Mouse (Mus musculus) cerebellum, adult 18-20 months (tissue): ENCODE data around the gene Hist3h2a.
A peak's percentile ranks its signal among the peaks of the same experiment; 100 is the strongest.
"Not testable (repeated sequence)": the region's sequence is repeated elsewhere in the genome, so short reads cannot be mapped to it uniquely, and the experiment has no call there.

ENCODE experiments used
- DNase-seq, 2 experiments: peaks; one replicate each; pipeline ENCODE4 v3.0.0; 2021

Gene Hist3h2a

DNA sequence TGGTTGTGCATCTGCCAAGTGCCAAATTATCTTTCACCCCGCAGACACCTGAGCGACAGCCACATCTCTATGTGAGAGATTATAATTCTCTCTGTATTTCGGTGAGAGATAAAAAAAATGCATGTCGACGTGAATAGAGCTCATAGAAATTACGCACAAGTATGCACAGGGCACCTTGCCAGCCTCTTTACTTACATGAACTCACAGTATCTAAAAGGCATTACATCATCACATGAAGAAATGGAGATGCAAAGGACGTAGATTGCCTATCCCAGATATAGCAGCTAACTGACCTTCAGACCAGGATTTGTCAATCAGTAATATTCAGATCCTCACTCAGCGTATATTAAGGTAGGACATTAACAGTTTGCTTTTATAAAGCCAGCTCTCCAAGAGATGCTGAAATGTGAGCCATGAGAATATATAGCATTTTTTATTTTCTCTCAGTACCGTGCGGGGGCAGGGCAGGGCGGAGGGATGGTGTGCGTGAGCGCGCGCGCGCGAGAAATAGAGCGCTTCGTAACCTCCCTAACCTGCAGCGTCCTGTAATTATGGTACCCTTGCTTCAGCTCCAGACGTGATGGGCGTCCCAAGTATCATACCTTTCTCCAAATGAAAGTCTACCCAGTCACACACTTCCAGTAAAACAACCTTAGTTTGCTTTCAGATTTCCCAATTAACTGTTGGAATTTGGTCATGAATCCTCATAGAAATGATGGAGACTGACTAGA is 6.5 kb upstream of the Hist3h2a start:
- DNase-seq: peak; percentile 76 to 83

DNA sequence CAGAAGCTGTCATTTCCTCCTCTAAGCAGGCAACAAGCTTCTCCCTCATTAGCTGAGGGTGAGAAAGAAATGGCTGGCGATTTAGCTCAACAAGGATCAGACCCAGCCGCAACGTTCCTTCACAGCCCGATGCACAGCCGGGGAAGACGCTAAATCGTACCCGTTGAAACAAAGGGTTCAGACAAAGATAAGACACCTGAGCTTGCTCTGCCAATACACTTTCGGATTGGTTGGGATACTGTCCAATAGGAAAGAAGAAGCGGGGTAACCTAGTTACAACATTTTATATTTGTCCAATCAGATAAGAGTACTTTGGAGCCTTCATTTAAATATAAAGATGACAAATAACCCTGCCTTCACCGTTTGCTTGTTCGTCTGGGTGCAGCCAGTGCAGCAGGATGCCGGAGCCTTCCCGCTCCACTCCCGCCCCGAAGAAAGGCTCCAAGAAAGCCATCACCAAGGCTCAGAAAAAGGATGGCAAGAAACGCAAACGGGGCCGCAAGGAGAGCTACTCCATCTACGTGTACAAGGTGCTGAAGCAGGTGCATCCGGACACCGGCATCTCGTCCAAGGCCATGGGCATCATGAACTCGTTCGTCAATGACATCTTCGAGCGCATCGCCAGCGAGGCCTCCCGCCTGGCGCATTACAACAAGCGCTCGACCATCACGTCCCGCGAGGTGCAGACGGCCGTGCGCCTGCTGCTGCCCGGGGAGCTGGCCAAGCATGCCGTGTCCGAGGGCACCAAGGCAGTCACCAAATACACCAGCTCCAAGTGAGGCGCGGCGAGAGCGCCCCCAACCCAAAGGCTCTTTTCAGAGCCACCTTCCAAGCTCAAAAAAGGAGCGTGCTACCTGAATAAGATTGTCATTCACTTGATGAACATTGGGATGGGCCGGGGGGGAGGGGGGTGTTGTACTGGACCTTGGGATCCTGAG is 5.7 kb upstream of the Hist3h2a start, which contains the start of gene Hist3h2ba:
Hist3h2ba (plus strand) TSS at position 379 of the 938 bp plus-strand sequence.
- DNase-seq: peak; percentile 88 to 89

DNA sequence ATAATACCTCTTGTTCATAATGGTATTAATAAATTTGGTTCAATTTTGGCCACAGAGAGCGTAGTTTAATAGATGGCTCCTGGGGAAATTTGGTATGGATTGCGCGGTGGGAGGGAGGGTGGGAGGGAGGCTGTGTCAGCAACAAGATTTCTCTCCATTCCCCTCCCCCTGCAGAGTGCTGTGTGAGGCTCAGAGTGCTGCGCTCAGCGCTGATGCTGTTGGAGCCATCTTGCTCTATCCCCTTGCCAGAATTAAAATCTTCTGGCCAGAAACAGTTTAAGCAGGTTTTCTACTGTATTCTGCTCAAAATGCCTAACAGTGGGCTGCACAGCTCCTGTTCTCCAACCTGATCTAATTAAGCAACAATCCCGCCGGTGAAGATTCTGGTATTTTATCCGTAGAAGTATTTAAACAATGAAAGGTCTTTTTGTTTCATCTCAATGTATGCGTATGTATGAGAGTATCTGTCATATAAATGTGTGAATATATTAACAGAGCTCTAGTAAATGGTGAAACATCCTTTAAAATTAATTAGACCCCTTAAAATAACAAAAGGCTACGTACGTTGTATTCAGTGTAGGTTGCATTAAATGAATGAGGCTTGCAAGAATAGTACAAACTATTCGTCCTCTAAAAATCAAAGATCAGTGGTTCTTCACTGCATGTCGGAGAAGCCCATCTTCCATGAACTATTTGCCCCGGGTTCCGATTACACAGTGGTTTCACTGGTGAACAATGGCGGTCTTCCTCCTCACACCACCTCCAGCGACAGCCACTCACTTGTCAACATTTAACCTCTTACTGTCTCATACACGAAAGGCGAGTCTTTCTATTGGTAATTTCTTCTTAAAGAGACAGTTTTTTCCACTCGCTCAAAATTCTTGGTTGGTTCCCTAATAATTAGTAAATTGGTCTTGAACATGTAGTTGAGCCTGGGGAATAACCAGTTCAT is 4.7 kb upstream of the Hist3h2a start:
- peak; percentile 76 to 84 for DNase-seq

DNA sequence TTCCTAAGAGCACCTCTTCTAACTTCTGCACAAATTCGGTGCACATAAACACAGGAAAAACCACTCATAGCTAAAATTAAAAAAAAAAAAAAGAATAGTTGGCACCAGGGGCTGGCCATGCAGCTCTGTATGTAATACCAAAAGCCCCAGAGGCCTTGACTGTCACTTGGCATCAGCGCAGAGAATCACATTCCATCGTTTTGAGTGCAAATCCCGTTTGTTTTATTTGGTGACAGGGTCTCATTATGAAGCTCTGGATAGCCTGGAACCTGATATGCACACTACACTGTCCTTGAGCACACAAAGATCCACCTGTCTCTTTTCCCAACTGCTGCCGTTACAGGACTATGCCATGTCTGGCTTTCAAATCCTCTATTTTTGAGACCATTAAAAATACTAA is 3.3 kb upstream of the Hist3h2a start:
- no peak for DNase-seq

DNA sequence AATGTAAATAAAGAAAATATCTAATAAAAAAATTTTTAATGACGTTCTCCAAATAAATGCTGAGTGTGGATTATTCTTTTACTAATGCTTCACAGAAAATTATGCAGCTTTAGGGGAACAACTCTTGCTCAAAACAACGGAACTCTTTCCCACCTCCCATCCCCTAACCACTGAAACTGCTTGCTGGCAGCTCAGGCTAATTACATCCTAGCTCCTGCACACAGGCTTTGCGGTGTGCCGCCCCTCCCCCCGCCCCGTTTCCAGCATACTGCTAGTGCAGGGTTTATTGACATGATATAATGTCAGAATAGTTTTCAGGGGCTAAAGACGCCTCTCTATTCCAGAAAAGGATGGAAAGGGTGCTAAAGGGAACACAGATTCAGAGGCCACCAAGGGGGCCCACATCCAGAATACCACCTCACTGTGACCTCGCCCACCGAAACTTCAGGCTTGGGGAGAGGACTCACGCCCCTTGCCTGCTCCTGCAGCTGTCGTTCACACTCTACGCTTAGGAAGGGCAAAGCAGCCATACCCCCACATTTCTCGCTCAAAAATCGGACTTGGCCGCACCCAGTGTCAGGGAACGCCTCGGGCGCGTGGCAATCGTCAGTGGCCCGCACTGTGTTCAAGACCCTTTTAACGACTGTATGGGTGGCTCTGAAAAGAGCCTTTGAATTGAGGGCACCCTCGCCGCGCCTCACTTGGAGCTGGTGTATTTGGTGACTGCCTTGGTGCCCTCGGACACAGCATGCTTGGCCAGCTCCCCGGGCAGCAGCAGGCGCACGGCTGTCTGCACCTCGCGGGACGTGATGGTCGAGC is 925 bp upstream of the Hist3h2a start:
- DNase-seq: peak in 1 of 2 experiments; percentile 36

DNA sequence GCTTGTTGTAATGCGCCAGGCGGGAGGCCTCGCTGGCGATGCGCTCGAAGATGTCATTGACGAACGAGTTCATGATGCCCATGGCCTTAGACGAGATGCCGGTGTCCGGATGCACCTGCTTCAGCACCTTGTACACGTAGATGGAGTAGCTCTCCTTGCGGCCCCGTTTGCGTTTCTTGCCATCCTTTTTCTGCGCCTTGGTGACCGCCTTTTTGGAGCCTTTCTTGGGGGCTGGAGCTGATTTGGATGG is 390 bp upstream of the Hist3h2a start:
- not testable (repeated sequence) for DNase-seq

DNA sequence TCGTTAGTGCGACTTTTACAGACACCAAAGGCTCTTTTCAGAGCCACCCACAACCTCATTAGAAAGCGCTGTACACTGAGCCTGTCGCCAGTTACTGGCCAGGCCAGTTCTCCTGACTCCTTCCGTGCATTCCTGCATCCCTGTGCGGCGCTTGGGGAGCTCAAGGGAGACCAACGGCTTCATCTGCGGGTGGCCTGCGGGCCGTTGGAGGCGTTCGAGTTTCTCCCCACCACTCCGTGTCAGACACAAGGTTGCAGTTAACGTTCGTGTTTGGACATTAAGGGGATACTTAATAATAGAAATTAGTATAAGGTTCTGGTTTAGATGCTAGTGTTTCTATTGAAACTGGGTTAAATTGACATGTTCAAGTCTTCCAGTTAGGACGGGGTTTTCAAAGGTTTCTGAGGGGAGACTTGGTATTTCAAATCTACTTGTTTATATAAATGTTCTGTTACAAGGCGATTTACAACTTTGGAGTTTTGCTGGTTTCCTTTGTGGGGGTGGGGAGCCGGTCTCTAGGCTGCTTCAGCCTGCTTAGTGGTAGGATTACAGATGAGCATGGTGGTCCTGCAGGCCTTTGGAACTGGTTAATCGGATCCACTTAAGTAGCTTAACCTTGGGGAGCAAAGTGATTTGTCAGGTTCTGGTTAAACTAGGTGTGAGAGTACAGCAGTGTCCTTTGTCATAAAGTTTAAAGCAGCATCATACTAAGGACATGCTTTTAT is 820 bp downstream of the Hist3h2a start:
- peak in 1 of 2 experiments; percentile 46 for DNase-seq

DNA sequence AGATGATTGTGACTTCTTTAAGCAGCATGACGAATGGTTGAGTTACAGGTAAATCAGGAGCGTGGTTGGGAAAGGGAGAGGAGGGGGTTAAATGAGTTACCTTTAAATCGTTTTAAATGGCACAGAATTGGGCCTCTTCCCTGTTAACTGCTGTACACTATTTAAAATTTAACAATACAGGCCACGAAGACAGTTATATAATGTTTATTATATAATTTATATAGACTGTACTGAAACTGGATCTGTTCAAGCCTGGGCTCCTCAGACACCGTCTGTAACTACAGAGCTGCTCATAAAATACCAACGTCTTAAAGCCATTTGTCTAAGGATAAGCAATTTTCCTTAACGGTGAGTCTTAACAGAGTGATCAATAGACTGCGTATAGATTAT is 1.4 kb downstream of the Hist3h2a start:
- DNase-seq: no peak

DNA sequence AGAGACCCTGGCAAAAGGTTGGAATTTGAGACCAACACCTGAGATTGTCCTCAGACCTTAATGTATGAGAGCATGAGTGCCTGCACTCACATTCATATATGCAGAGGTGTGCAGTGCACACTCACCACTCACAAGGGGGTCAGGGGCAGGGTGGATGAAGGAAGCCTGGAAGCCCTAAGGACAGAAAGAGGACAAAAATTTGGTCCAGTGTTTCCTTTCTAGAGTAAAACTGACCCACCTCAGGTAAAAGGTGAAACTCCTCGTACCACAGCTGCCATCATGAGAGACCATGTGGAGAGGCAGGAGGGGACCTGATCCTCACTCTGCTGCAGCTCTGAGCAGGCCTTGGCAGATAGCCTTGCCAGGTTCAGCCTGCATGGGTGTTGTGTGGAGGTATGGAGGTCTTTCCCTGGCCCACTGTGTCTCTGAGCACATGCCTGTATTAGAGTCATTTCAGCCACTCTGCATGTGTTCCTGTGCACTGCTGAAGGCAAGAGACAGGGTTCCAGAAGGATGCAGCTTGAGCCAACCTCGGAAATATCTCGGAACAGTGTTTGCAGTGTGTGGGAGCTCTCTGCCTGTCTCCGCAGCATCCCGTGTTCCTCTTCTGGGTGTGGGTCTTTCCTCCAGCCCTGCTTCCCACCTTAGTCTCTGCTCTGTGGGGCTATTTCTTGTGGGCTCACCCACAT is 2.9 kb downstream of the Hist3h2a start:
- DNase-seq: peak; percentile 41 to 47

DNA sequence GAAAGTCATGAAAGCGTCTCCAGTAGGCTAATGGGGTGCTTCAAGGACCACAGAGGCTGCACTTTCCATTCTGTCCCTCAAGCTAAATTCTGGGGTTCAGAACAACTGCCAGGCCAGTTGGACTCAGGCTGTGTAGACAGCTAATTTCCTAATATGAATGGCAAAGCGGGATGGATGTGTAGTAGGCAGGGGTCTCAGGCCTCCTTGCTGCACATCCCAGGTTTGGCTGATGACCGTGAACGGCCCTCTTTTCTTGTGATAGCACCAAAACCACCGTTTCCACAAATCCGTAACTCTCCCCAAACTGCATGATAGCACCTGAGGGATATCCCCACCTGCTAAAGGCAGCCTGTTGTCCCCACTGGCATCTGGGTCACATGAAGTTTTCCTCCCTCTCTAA is 4.1 kb downstream of the Hist3h2a start:
- DNase-seq: no peak

DNA sequence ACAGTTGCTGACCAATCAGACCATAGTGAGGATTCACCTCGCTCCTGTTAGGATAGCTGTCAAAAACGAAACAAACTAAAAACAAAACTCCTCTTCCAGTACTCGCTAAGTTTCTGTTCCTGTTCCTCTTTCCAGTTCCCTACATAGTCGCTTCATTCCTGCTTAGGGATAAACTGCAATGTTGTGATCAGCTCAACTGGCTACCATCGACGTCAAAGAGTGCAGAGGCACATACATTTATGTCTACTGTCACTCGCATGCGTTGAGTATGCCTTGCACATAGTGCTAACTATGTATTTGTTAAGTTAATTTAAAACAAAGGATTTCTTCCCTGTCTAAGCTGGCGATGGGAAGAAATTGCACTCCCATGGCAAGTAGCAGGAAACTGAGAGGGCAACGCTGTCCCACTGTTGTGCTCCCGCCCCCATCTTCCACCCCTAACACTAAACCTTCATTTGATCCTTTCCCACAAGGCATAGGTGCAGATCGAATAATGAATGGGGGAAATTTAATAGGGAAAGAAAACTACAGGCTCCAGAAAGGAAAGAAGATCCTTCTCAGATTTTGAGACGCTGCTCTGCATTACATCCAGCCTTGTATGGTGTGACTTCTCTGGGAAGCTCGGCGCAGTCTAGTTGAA is 4.8 kb downstream of the Hist3h2a start:
- DNase-seq: no peak

DNA sequence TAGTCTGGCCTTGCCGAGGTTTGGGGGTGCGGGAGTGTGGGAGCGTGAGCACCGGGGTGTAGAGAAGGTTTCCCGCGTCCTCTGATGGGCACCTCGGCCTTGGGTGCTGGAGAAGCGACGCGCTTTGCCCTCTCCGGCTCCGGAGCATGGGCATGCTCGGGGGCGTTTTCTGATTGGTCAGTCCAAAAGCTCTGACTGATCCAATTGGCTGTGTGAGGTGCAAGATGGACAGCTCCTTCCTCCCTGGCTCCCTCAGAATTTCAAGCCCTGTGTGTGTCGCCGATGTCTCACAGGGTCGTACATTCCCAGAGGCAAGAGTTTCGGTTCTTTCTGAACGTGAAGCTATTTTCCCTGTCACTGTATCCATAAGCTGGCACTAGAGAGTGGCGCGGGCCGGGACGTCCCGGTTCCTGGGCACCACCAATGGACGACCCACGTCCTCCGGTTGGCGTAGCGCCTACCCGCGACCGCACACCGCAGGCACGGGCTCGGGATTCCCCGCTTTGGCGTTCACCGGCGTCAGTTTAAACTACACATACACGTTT is 5.5 kb downstream of the Hist3h2a start:
- peak; percentile 90 to 93 for DNase-seq

DNA sequence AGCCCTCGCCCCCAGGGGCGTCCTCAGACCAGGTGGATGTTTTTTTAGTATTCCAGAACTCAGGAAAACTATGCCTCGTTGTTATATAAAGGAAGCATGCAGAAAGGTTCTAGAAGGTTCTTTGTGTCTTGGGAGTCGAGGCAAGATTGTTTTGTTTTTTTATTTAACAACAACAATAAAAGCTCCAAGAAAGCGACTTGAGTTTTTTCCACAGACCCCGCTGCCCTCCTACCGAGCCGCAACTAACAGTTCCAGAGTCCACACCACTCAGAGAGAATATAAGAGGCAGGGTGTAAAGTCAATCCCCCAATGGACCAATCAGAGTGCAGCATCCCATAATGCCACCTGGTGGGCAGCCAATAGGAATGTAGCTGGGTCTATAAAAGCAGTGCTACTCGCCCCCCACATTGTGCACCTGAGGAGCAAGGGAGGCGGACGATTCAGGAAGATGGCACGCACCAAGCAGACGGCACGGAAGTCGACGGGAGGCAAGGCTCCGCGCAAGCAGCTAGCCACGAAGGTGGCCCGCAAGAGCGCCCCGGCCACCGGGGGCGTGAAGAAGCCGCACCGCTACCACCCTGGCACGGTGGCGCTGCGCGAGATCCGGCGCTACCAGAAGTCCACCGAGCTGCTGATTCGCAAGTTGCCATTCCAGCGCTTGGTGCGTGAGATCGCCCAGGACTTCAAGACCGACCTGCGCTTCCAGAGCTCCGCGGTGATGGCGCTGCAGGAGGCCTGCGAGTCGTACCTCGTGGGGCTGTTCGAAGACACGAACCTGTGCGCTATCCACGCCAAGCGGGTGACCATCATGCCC is 7.1 kb downstream of the Hist3h2a start:
- peak in 1 of 2 experiments; percentile 33 for DNase-seq

DNA sequence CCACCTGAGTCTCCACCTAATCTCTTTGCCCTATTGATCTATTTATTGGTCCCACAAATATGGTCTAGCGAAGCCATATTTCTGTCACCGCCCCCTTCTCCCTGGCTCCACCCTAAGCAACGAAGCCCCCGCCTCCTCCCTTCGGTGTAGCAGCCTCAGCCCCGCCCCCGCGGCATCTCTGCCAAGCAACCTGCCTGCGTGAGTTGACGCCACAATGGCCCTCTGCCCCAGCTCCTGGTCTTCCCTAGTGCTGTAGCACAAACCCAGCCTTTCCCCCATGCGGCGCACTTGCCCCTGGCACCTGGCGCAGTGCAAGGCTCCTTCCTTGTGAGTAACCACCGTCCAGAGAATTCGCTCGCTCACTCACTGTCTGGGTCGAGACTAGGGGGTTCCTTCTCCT is 9.1 kb downstream of the Hist3h2a start:
- peak; percentile 44 for DNase-seq

DNA sequence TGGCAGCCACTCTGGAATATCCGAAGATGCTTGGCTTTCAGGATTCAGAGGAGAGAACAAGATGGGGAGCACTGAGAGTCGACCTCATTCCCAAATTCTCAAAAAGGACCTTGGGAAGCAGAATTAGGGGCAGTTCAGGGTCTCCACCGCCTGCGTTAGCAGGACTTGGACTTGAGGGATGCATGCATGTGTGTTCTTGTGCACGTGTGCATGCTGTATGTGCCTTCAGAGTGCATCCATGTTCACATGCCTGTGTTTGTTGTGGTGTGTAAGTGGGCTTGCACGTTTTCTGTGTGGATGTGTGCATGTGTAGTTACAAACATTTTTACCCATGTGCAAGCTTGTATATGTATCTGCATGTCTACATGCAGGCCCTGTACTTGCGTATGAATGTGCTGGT is 9.7 kb downstream of the Hist3h2a start:
- no peak for DNase-seq

DNA sequence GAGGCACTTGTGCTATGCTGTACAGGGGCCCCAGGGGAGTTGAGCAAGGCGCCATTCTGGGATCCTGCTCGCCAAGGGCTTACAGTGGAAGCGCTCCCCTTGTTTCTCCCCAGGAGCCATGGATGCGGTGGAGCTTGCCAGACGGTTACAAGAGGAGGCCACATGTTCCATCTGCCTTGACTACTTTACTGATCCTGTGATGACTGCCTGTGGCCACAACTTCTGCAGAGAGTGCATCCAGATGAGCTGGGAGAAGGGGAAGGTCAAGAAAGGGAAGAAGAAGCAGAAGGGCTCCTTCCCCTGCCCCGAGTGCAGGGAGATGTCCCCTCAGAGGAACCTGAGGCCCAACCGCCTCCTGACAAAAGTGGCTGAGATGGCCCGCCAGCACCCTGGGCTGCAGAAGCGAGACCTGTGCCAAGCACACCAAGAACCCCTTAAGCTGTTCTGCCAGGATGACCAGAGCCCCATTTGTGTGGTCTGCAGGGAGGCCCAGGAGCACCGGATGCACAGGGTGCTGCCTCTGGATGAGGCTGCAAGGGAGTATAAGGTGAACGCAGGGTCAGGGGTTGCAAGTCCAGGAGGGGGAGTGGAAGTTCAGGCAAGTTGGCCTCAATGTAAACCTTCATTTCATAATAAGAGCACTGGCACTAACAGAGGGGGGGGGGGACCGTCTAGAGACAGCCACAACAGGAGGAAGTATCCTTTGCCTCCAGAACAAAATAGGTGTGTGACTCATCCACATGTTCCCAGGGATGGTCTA is 10.7 kb downstream of the Hist3h2a start:
- no peak for DNase-seq

DNA sequence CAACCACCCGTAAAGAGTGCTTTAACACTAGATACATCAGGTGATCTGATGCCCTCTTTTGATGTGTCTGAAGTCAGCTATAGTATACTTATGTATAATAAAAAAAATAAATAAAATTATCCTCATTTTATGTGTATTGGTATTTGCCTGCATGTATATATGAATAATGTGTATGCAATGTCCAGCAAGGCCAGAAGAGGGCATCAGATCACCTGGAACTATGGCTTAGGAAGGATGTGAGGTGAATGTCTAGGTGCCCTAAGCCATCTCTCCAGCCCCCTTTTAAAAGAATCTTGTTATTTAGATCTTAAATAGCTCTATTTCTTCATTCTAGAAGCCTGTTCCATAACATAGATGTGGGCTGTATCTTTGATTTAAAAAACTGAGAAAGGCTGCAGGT is 12.9 kb downstream of the Hist3h2a start:
- no peak for DNase-seq

DNA sequence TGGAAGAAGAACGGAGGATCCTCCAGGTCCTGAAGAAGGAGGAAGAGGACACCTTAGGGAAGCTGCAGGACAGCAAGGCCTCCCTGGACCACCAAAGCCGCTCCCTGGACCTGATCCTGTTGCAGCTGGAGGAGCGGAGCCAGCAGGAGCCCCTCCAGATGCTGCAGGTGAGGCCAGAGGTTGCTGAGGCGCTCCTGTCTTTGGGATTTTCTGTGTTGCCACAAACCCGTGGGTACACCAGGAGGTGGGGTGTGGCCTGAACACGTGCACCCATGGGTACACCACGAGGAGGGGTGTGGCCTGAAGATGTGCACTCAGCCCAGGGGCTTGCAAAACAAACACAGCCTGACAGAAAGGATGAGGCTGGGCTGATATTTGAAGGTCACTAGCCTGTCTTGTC is 14.1 kb downstream of the Hist3h2a start:
- no peak for DNase-seq
